Comparison of ENCODE assay signal across 24 mouse cellular contexts in genomic region chrX:71264316-71264715, GRCm38 (mm10).
"Had no signal": no experiment of that assay in that cellular context is flagged by ENCODE, and none has a peak within 500 bp of the region (broad histone marks: within the 10 kb centered on the region; RNA-seq: fewer than 3 reads in every experiment).

No protein-coding gene starts in this region.

- H3K4me3 ChIP-seq: gastrocnemius, adult 2 months; heart, embryonic 13.5 days; heart, embryonic 15.5 days; hindbrain, embryonic 13.5 days; hindbrain, embryonic 15.5 days; kidney, embryonic 15.5 days; limb, embryonic 13.5 days; limb, embryonic 15.5 days; liver, embryonic 12.5 days had no signal

- H3K9me3 ChIP-seq: heart, embryonic 13.5 days; heart, embryonic 15.5 days; hindbrain, embryonic 13.5 days; hindbrain, embryonic 15.5 days; kidney, embryonic 15.5 days; limb, embryonic 13.5 days; limb, embryonic 15.5 days; liver, embryonic 12.5 days had no signal

- ATAC-seq: hindbrain, postnatal 0 days; intestine, embryonic 16.5 days; liver, embryonic 12.5 days had no signal

- H3K36me3 ChIP-seq: heart, embryonic 13.5 days; heart, embryonic 15.5 days; hindbrain, embryonic 13.5 days; hindbrain, embryonic 15.5 days; kidney, embryonic 15.5 days; limb, embryonic 13.5 days; limb, embryonic 15.5 days; liver, embryonic 12.5 days had no signal

- DNase-seq: gastrocnemius, adult 2 months; gastrocnemius, postnatal 10 days; gastrocnemius, postnatal 25 days; heart, adult 11 months; heart, postnatal 14 days; heart, postnatal 36 days; kidney, adult 11 months; kidney, adult 2 months; kidney, adult 9 months; kidney, postnatal 14 days; kidney, postnatal 36 days; layer of hippocampus, adult 9-11 months; layer of hippocampus, postnatal 36 days; left cerebral cortex, postnatal 4 days had no signal

- H3K27me3 ChIP-seq: heart, embryonic 15.5 days; hindbrain, embryonic 13.5 days; hindbrain, embryonic 15.5 days; limb, embryonic 13.5 days; limb, embryonic 15.5 days; liver, embryonic 12.5 days had no signal

- H3K4me1 ChIP-seq: heart, embryonic 13.5 days; heart, embryonic 15.5 days; hindbrain, embryonic 13.5 days; hindbrain, embryonic 15.5 days; kidney, embryonic 15.5 days; limb, embryonic 13.5 days; limb, embryonic 15.5 days; liver, embryonic 12.5 days had no signal
